Mouse (Mus musculus) MEL (cell line): ENCODE data around the gene Cchcr1.

Experiments
- CTCF ChIP-seq, 3 experiments: IDR thresholded peaks in 2 of 3; conservative IDR thresholded peaks in 1 of 3; 2 replicates each; pipeline ENCODE4 v1.5.1; 2011 to 2012; ENCODE audit warnings: low read length in 3 of 3, low read depth in 2 of 3, mild to moderate bottlenecking in 2 of 3, improper control_type of control experiment in 1 of 3, inconsistent platforms in 1 of 3, mixed read lengths in 1 of 3, moderate library complexity in 1 of 3; ENCODE audit not compliant: control insufficient read depth in 1 of 3, insufficient read depth in 1 of 3, poor library complexity in 1 of 3, severe bottlenecking in 1 of 3
- ELF1 ChIP-seq: IDR thresholded peaks from 2 replicates; pipeline ENCODE4 v1.6.1; 2014; ENCODE audit warnings: low read depth, mild to moderate bottlenecking, inconsistent platforms, low read length, improper control_type of control experiment, moderate library complexity
- GATA1 ChIP-seq: IDR thresholded peaks from 2 replicates; pipeline ENCODE4 v1.6.1; 2011; ENCODE audit warnings: low read depth, low read length, improper control_type of control experiment
- JUND ChIP-seq: IDR thresholded peaks from 2 replicates; pipeline ENCODE4 v1.6.1; 2011; ENCODE audit warnings: low read depth, mild to moderate bottlenecking, improper control_type of control experiment, low read length
- MAFK ChIP-seq: IDR thresholded peaks from 2 replicates; pipeline ENCODE4 v1.6.1; 2011; ENCODE audit warnings: low read depth, mild to moderate bottlenecking, low read length, improper control_type of control experiment, borderline replicate concordance
- POLR2AphosphoS5 ChIP-seq: IDR thresholded peaks from 2 replicates; pipeline ENCODE4 v1.6.1; 2012; ENCODE audit warnings: low read depth, borderline replicate concordance, mild to moderate bottlenecking, inconsistent platforms, low read length, moderate library complexity, mixed read lengths
- RCOR1 ChIP-seq: IDR thresholded peaks from 2 replicates; pipeline ENCODE4 v1.6.1; 2012; ENCODE audit warnings: low read depth, mild to moderate bottlenecking, inconsistent platforms, low read length, improper control_type of control experiment
- USF1 ChIP-seq: IDR thresholded peaks from 2 replicates; pipeline ENCODE4 v1.6.1; 2014; ENCODE audit warnings: low read depth, mild to moderate bottlenecking, inconsistent platforms, low read length, improper control_type of control experiment, moderate library complexity
- ZC3H11A ChIP-seq: IDR thresholded peaks from 2 replicates; pipeline ENCODE4 v1.6.1; 2012; ENCODE audit warnings: low read depth, mild to moderate bottlenecking, inconsistent platforms, low read length, improper control_type of control experiment
- ZNF384 ChIP-seq: IDR thresholded peaks from 2 replicates; pipeline ENCODE4 v1.6.1; 2012; ENCODE audit warnings: low read depth, mild to moderate bottlenecking, inconsistent platforms, low read length, improper control_type of control experiment

DNA sequence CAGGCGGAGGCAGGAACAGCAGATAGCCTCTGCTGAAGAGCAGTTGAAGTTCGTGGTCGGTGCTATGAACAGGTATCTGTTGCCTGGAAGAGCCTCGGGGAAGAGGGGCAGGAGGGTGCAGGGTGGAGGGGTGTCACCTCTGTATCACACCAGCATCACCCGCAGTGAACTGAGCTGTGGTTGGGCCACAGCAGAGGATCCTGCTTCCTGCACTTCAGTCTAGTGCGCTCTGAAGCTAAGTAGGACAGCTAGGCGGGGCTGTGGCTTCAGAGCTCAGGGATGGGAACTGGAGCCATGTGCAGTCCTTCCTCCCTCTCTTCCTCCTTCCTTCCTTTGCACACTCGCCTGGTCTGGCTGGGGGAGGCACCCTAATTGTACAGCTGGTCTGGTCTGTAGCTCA is 9.7 kb downstream of the Cchcr1 start:
- TF ChIP-seq ELF1 (no peak), CTCF (IDR thresholded peaks at IDR 0.05 in 2 of 3, conservative IDR thresholded peaks at IDR 0.05 in 1 of 3; ENCODE audit: control insufficient read depth in 1 of 3, insufficient read depth in 1 of 3, low read depth in 2 of 3, low read length in 3 of 3, poor library complexity in 1 of 3, severe bottlenecking in 1 of 3) (no peak), POLR2AphosphoS5 (no peak), JUND (no peak), ZNF384 (no peak), GATA1 (no peak), RCOR1 (no peak), ZC3H11A (no peak), USF1 (no peak), MAFK (no peak)
